Mouse (Mus musculus): ENCODE data around the gene Sprn. TPM values are rescaled to one million over a fixed set of nuclear protein-coding genes. Genes with fewer than 3 reads are reported as not detected.
A peak's percentile ranks its signal among the peaks of the same experiment; 100 is the strongest.

The Sprn gene
- total RNA-seq, 2 experiments from 2014 or later, result 135 to 144 TPM

- DNase-seq (ENCODE audit: extremely low spot score in 1 of 2, low spot score in 2 of 2), result no peak
- intact Hi-C loops (cut with DNase I), result no loop called here
- H3K27ac ChIP-seq, result no peak overlapping the region
- H3K4me3 ChIP-seq, result no peak overlapping the region
- no peak for TF ChIP-seq CTCF (IDR thresholded peaks at IDR 0.05)
Observed at GRCm38 (mm10) chr7:140120484-140120883, 34.2 kb downstream of the Sprn start.

- peak within 1 kb of the TSS; percentile 85 for H3K4me3 ChIP-seq
- peak; percentile 82 to 87 for DNase-seq (ENCODE audit: extremely low spot score in 1 of 2, low spot score in 2 of 2)
- H3K27ac ChIP-seq, result peak within 1 kb of the TSS; percentile 96
- intact Hi-C loops (cut with DNase I), result loop anchor here (2.0 kb wide), 1 partner anchor 36 kb away; no protein-coding TSS in a partner anchor
- no peak for TF ChIP-seq CTCF (IDR thresholded peaks at IDR 0.05)
Observed at GRCm38 (mm10) chr7:140116329-140117054, 38.2 kb downstream of the Sprn start, which contains the start of gene Echs1. TSS of gene Echs1 (minus strand) at chr7:140116476.

GRCm38 (mm10) chr7:140115583-140116328 lies 38.9 kb downstream of the Sprn start, which contains the start of gene Paox:
TSS of gene Paox (plus strand) at chr7:140115799.
- Histone ChIP-seq H3K27ac (peak within 1 kb of the TSS; percentile 96), H3K4me3 (peak within 1 kb of the TSS; percentile 85)
- peak; percentile 23 to 40 for DNase-seq (ENCODE audit: extremely low spot score in 1 of 2, low spot score in 2 of 2)
- no peak for TF ChIP-seq CTCF (IDR thresholded peaks at IDR 0.05)
- intact Hi-C loops (cut with DNase I), result loop anchor here (2.0 kb wide), 1 partner anchor 35 kb away; no protein-coding TSS in a partner anchor

- no peak for TF ChIP-seq CTCF (IDR thresholded peaks at IDR 0.05)
- Histone ChIP-seq H3K4me3 (no peak overlapping the region), H3K27ac (no peak overlapping the region)
- intact Hi-C loops (cut with DNase I), result no loop called here
- no peak for DNase-seq (ENCODE audit: extremely low spot score in 1 of 2, low spot score in 2 of 2)
Observed at GRCm38 (mm10) chr7:140111943-140112342, 42.7 kb downstream of the Sprn start.

GRCm38 (mm10) chr7:140104009-140104408 lies 50.7 kb downstream of the Sprn start:
- TF ChIP-seq CTCF (IDR thresholded peaks at IDR 0.05), result no peak
- H3K27ac ChIP-seq, result no peak overlapping the region
- H3K4me3 ChIP-seq, result no peak overlapping the region
- intact Hi-C loops (cut with DNase I), result no loop called here
- no peak for DNase-seq (ENCODE audit: extremely low spot score in 1 of 2, low spot score in 2 of 2)

- no peak for TF ChIP-seq CTCF (IDR thresholded peaks at IDR 0.05)
- peak; percentile 79 to 83 for DNase-seq (ENCODE audit: extremely low spot score in 1 of 2, low spot score in 2 of 2)
- peak within 1 kb of the TSS; percentile 86 for H3K27ac ChIP-seq
- H3K4me3 ChIP-seq, result peak within 1 kb of the TSS; percentile 62
- intact Hi-C loops (cut with DNase I), result loop anchor here (1.0 to 2.0 kb wide), 3 partner anchors 21 to 35 kb away; partner anchors contain the start of gene Mtg1
Observed at GRCm38 (mm10) chr7:140101993-140102860, 52.5 kb downstream of the Sprn start, which contains the start of gene Fuom. TSS of gene Fuom (minus strand) at chr7:140102441.

GRCm38 (mm10) chr7:140101498-140101897 lies 53.2 kb downstream of the Sprn start:
- peak overlapping the region; percentile 86; the same call in 1 of the 2 replicates for H3K27ac ChIP-seq
- TF ChIP-seq CTCF (IDR thresholded peaks at IDR 0.05), result no peak
- intact Hi-C loops (cut with DNase I), result no loop called here
- DNase-seq (ENCODE audit: extremely low spot score in 1 of 2, low spot score in 2 of 2), result no peak
- peak overlapping the region; percentile 62 for H3K4me3 ChIP-seq

Other genes with a start within 250 kb of the Sprn start
- not detected for gene Utf1, start 211.1 kb downstream of the Sprn start, total RNA-seq (2021)
- gene 6430531B16Rik, start 176.1 kb downstream of the Sprn start, total RNA-seq (2021), result 1 to 10 TPM; 1.0 to 2.2 TPM
- gene Adam8, start 162.3 kb downstream of the Sprn start, total RNA-seq (2021), result 1 to 10 TPM; 3.1 to 3.9 TPM
- gene Zfp511, start 118.5 kb downstream of the Sprn start, total RNA-seq (2021), result 10 to 100 TPM; 25.8 to 26.0 TPM
- 10 to 100 TPM; 34.4 to 35.0 TPM for gene Tubgcp2, start 118.2 kb downstream of the Sprn start, total RNA-seq (2021)
- gene Msx3, start 105.8 kb downstream of the Sprn start, total RNA-seq (2021), result not detected
- gene Caly, start 72.3 kb downstream of the Sprn start, total RNA-seq (2021), result 100 to 1,000 TPM; 181 to 198 TPM
- not detected for gene Prap1, start 61.5 kb downstream of the Sprn start, total RNA-seq (2021)
- gene Fuom, start 52.4 kb downstream of the Sprn start, total RNA-seq (2021), result 10 to 100 TPM; 51.9 to 52.7 TPM
- gene Paox, start 39.1 kb downstream of the Sprn start, total RNA-seq (2021), result 1 to 10 TPM; 4.1 to 5.5 TPM
- 10 to 100 TPM; 51.6 to 52.6 TPM for gene Echs1, start 38.4 kb downstream of the Sprn start, total RNA-seq (2021)
- gene Mtg1, start 17.3 kb downstream of the Sprn start, total RNA-seq (2021), result 10 to 100 TPM; 21.0 to 21.5 TPM
- gene Olfr522, start 9.9 kb upstream of the Sprn start, total RNA-seq (2021), result not detected
- gene Olfr523, start 18.3 kb upstream of the Sprn start, total RNA-seq (2021), result under 1 TPM; 0.12 to 0.14 TPM
- not detected for gene Olfr524, start 51.1 kb upstream of the Sprn start, total RNA-seq (2021)
- gene Cd163l1, start 63.4 kb upstream of the Sprn start, total RNA-seq (2021), result under 1 TPM in 1 of 2 experiments, not detected in 1; 0.14 TPM
- gene 5830411N06Rik, start 92.4 kb upstream of the Sprn start, total RNA-seq (2021), result under 1 TPM in 1 of 2 experiments, not detected in 1; 0.11 TPM
- not detected for gene Olfr525, start 166.0 kb upstream of the Sprn start, total RNA-seq (2021)
- not detected for gene Olfr527, start 179.1 kb upstream of the Sprn start, total RNA-seq (2021)
- gene Olfr60, start 206.8 kb upstream of the Sprn start, total RNA-seq (2021), result not detected
- not detected for gene Olfr530, start 221.5 kb upstream of the Sprn start, total RNA-seq (2021)
- not detected for gene Olfr531, start 248.0 kb upstream of the Sprn start, total RNA-seq (2021)

All from left cerebral cortex, adult 2 months (tissue).